Mouse (Mus musculus) 416B (cell line): ENCODE data around the gene Grin2c.

ENCODE experiments used
- DNase-seq: peaks from one replicate; pipeline ENCODE4 v3.0.0; 2011; ENCODE audit warnings: low read depth

Grin2c gene

GRCm38 (mm10) chr11:115267061-115267883 lies at the start of gene Grin2c:
Grin2c (minus strand) TSS chr11:115267243.
- no peak for DNase-seq

GRCm38 (mm10) chr11:115314249-115314648 lies 47.2 kb upstream of the Grin2c start:
- peak; percentile 57 for DNase-seq

DNA sequence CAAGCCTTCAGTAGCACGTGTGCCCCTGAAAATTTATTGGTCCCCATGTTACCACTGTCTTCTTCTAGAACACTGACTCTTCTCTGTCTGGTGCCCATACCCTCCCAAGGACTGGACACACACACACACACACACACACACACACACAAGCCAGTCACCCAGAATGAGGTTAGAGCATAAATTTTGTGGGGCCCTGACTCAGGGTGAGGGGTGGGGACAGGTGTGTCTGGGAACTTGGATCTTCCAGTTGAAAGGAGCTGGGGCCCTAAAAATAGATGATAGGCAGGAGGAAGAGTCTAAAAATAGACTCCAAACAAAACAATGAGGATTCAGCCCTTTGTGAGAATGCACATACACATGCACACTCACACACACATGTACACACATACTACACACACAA lies 41.7 kb upstream of the Grin2c start:
- no peak for DNase-seq

DNA sequence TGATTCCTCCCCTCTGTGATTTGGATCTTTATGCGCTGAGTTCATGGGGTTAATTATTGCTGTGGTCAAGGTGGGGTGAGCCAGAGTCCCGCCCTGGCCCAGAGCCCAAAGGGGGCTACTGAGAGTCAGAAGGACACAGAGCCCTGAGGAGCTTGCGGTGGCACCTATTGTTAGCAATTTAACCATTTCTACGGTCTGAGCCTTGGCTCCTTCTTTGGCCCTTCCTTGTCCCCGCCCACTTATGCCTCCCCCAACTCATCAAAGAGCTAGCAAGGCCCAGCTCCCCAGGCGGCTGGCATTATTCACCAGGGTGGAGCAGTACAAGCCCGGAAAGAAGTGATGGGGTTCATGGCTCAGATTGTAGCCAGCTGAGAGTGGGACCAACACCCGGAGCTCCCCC lies 39.8 kb upstream of the Grin2c start, which contains the start of gene Otop2:
Otop2 (plus strand) TSS at position 301 of the 400 bp plus-strand sequence.
- no peak for DNase-seq

- DNase-seq: no peak
These were observed 36.1 kb upstream of the Grin2c start for GRCm38 (mm10) chr11:115303167-115303566.

- DNase-seq: peak; percentile 40
These were observed 34.3 kb upstream of the Grin2c start for GRCm38 (mm10) chr11:115301351-115301750.

GRCm38 (mm10) chr11:115300745-115301144 lies 33.7 kb upstream of the Grin2c start:
- DNase-seq: no peak

DNA sequence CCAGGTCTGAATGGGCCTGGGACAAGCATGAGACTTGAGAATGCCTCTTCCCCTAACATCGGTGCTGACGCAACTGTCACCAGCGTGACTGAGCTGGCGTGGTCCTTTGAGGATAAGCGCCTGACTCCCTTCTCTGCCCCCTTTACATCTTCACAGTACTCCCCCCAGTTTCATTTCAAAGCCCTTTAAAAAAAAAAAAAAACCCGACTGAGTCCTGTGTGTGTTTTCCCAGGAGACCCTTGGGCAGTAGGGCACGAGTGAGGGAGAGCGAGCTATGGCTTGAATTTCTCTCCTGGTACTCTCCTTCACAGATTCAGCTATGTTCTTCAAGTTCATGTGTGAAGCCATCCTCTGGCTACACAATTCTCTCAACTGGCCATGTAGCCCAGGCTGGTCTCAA lies 31.1 kb upstream of the Grin2c start:
- no peak for DNase-seq

DNA sequence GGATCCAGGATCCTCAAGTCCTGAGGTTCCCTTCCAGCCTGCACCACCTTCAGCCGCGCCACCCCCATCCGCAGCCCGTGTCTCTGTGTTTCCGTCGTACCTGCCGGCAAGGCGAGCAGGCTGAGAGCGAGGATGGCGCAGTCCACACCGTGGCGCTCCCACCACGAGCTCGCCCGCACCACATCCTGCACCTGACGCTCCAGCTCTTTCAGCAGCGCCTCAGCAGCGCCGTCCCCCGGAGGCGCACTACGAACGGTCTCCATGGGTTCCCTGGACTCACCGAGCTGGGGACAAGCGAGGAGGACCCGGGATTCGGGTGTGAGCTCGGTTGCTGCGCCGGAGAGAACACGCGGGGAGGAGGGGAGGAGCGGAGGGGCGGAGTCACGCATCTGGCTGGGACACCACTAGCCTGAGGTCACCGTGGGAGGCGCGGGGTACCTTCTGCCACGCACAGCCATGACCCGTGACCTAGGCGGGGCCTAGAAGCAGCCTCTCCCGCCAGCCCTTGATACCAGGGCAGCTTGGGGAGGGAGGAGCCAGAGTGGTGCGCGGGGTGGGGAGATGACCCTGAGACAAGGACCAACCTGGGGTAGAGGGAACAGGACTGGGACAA lies 30.3 kb upstream of the Grin2c start, which contains the start of gene Fads6:
Fads6 (minus strand) TSS at position 450 of the 613 bp plus-strand sequence.
- DNase-seq: no peak

DNA sequence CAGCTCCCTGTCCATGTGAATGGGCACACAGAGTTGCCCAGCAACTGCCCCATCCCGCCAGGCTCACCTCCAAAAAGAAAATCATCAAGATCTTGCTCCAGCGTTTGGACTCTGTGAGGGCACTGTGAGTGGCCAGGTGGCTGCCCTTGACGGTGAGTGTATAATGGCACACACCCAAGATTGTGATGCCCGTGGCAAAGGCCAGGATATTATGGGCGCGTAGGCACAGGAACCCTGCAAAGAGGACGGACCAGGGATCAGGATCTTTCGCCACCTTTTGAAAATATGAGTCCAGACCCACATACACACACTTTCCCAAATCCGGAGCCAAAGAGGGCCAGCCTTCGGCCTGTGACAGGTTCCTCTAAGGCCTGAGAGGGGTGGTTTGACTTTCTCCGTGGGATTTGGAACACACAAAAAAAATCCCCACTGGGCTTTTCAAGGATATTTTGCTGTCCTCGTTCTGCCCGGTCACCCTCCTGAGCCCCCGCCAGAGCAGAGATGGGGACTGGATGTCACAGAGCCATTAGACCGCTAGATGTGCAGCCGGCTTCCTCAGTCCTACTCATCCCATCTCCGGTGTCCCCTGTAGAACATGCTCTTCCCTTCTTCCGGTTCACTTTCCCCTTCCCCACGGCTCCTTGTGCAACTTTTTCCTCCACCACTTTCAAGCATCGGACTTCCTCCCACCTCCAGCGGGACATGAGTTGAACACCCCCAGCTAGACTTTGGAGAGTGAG lies 29.6 kb upstream of the Grin2c start:
- DNase-seq: no peak

DNA sequence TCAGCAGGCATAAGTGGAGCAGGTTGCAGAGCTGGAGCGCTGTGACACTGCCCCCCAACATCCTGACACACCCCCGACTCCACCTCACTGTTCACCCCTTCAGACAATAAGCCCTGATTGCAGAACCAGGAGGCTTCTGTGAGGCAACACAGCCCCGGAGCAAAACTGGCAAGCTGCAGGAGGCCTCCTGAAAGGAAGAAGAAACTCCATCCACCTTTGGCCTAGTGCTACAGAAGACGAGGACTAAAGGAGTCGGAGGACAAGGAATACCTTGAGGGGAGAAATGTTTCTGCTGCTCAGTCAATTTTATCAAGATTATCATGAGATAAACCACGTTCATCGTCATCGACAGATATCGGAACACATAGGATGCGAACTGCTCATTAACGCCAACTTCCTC lies 28.9 kb upstream of the Grin2c start:
- DNase-seq: no peak

- DNase-seq: peak; percentile 75
These were observed 25.8 kb upstream of the Grin2c start for GRCm38 (mm10) chr11:115292631-115293375.

DNA sequence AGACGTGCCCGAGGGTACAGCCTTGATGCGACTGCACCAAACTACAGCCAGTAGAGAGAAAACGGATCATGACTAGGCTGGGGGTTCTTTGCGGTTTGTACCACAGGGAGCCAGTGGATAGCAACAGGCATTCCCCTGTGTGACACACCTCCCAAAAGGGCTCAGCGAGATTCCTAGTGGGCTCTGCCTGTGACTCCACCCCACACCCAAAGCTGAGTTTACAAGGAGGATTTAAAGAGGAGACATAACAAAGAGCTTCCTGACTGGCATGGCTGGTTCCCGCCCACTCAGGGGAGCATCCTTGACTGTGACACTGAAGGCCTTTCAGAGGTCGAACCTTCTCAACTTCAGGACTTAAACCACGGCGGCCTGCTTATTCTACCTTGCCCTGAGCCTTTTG lies 24.5 kb upstream of the Grin2c start:
- no peak for DNase-seq

- DNase-seq: peak; percentile 21
These were observed 23.9 kb upstream of the Grin2c start for GRCm38 (mm10) chr11:115290919-115291318.

DNA sequence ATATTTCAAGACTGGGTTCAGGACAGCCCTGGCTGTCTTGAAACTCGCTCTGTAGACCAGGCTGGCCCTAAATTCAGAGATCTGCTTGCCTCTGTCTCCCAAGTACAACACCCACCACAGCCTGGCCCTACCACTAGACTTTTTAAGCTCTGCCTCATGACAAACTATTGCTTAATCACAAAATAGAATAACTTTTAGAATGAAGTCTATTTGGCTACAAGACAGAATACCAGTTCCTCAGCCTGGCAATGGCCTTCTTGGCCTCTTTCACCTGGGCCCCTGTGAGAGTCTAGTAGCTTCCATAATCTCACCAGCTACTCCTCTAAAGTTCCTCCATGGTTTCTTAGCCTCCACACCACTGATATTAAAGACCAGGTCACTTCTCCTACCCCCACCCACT lies 23.3 kb upstream of the Grin2c start:
- no peak for DNase-seq

GRCm38 (mm10) chr11:115289885-115290284 lies 22.8 kb upstream of the Grin2c start:
- DNase-seq: peak; percentile 60

DNA sequence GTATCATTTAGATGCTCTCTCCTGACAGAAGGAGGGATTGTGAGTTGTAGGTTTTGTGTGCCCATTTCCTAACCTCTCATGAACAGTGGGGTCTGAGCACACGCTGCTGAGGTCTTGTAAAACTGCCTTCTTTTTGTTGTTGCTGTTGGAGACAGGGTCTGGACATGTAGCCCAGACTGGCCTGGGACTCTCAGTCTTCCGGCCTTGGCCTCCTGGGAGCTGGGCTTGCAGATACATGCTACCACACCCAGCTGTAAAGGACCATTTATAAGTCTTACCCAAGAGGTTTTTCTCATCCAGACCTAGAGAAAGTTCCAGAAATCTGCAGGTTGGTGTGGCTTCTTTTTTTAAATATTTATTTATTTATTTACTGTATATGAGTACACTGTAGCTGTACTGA lies 21.3 kb upstream of the Grin2c start:
- DNase-seq: no peak

DNA sequence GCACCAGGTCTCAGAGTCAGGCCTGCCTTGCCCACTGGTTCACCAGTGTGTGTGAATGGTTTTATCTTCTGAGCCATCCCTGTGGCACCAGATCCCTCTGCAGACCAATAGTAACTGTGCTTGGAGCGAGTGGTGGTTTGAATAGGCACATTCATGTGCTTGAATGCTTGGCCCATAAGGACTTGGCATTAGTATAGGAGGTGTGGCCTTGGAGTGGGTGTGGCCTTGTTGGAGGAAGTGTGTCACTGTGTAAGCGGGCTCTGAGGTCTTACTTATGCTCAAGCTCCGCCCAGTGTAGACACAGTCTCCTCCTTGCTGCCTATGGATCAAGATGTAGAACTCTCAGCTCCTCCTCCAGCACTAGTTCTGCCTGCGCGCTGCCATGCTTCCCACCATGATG lies 20.3 kb upstream of the Grin2c start:
- peak; percentile 69 for DNase-seq

DNA sequence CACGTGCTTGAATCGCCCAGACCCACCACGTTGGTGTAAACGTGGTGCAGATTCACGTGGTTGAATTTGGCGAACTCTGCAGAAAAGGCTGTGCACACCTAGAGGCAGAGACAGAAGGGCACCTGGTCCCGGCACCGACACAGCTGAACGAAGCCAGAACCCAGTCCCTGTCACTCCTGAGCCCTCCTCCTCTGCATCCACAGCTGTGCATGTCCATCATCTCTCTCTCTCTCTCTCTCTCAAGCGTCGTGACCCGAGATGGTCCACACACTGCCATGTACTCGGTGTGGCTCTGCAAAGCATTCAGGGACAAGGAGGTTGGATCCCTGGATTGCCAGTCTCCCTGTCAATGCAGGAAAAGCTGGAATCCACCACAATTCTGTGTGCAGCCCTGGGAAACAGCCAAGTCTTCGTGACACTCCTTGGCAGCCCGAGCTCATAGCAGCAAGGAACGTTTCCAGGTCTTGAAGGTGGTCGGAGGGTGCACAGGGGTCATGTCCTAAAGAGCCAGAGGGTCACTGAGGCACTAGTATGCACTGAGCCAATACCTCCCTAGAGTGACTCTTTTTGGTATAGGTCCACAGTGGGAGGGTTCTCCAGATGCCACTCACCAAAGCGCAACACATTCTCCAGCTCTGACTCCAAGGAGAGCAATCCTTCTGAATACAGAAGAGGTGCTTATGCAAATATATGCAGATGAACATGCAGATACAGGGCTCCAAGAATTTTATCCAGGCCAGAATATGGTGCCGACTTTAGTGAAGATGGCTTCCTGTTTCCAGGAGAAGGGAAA lies 19.4 kb upstream of the Grin2c start:
- no peak for DNase-seq

- DNase-seq: peak; percentile 49
These were observed 18.2 kb upstream of the Grin2c start for GRCm38 (mm10) chr11:115285282-115285681.
